Mouse (Mus musculus): ENCODE data around the gene Galntl6.
"Not testable (repeated sequence)": the region's sequence is repeated elsewhere in the genome, so short reads cannot be mapped to it uniquely, and the experiment has no call there.

The Galntl6 gene

DNA sequence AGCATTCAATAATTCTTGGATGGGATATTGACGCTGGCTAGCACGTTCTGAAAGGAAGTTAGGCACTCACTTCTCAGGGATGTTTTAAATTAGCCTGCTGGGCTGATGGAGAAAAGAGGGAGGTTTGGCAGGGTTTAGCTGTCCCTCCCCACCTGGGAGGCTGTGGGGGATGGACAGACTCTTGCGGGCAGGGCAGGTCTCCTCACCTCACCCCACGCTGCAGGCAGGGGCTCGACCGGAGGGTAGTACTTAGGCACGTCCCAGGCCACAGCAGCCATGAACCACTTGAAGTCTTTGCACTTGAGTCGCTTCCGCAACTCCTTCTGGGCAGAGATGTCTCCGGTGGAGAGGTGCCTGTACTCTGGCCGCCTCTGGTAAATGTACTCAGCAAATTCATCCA is 1075.5 kb downstream of the Galntl6 start:
- no peak for DNase-seq

DNA sequence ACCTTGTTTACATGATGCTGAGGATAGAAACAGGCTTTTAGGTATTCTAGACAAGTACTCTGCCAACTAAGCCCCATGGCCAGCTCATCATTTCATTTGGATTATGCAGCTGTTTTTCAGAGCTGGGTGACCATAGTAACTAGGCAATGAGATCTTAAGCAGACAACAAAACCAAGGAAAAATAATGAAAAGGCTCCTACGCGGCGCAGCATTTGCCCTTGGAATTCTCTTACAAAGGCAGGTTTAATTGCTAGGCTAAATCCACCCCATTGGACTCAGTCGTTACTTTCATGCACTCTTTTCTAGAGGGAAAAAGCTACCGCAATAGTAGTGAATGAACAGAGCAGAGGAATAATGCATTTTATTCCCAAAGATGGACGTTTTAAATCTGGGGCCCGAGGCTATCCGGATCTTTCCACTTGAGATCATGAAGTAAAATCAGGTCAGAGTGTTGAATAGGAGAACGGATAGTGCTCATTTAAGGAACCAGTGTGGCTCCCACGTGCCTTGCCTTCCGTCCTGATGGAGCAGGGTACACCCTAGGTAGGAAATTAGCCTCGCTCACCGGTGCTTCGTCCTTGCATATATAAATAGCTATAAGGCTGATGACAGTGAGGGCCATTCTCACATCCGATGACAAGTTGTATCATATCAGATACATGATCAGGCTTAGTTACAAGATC is 1076.1 kb downstream of the Galntl6 start:
- no peak for DNase-seq

DNA sequence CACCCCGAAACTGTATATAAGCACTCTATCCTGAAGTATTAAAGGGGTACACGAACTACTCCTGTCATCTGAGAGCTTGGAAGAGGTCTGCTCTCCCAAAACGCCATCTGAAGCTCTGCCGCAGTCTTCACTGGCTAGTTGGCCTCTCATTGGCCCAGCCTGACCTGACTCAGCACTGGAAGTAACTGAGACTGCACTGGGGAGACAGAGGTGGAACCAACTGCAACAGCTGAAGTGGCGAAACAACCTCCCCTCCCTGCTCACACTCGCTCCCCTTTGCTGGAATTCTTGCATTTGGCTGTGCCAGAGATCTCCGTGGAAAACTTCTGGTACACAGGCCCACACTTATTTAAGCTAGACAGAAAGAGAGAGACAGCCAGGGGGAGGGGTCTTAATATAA is 1089.3 kb downstream of the Galntl6 start:
- DNase-seq = no peak

DNA sequence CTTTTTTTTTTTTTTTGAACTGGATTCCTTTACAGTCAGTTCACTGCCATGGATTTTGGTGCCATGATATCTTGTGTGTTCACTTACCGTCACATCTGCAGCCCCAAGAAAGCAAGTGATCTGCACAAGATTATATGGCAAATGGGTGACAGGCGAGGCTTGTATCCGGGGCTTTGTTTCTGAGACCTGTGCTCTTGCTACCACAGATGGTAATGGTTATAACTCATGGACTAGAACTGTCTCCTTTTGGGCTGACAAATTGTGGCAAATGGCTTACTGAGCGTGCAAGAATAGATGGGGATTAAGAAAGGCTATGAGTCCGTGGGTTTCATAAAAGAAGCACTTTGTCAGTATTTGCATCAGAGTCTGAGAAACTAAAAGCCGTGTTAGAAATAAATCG is 1096.4 kb downstream of the Galntl6 start:
- no peak for DNase-seq

DNA sequence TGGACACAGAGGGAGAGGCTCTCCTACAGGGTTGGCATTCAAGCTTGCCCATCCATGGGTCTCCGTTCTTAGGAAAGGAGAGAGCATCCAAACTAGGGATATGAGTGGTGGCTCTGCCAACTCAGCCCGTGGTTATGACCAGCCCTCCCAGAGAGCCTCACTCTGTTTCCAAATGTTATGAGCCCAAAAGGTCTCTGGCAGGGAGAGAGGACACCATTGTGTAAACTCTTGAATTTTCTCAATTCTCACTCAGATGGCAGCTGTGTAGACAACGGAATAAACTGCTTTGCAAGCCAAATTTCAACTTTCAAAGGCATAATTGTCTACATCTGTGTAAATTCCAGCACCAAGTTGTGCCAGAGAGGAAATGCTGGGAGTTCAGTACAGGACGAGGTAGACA is 1105.4 kb downstream of the Galntl6 start:
- no peak for DNase-seq

DNA sequence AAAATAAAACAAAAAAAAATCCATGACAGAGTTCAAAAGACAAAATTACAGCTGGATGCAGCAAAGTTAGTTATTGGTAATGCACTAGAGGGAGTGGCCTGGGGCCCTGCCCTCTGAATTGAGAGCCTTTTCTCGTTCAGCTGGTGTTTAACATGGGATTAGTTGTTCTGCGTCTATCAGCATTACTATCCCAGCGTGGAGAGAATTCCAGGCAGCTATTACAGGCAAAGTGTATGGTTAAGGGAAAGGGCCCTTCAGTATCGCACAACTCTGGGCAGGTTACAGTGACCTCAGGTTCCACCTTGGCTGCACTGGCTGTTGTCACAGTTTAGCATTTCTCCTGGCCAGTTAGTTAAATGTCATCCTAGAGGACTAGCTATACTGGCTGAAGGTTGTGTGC is 1107.3 kb downstream of the Galntl6 start:
- DNase-seq = no peak

DNA sequence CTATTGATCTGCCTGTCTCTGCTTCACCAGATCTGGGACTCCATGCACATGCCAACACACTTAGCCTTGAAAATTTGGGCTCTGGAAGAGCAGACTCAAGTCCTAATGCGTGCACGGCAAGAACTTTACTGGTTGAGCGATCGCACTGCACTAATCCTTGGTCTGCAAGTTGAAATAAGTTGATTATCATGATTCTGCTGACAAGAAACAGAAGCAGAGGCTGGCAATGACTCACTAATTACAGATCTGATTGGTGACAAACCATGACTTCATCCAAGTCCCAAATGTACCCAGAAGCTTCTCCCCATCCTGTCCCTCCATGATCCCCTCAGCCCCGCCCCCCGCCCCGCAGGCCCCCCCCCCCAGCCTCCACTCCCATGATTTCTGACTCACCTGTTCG is 1108.6 kb downstream of the Galntl6 start:
- no peak for DNase-seq

DNA sequence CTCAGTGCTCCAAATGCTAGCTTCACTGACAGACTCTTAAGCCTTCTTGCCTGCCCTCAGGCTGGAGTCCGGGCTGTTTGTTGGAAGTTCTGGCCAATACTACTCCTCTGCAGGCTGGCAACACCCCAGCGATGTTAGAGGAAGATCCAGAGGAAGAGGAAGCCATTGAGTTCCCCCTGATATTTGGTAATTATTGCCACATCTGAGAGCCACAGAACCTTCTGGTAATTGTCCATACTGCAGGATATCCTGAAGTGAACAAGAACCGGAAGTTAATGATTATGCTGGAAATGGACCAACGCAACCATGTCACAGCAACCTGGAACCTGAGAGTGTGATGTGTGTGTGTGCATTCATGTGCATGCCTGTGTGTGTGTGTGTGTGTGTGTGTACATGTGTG is 1111.2 kb downstream of the Galntl6 start:
- DNase-seq = peak in 1 of 2 experiments; percentile 13

DNA sequence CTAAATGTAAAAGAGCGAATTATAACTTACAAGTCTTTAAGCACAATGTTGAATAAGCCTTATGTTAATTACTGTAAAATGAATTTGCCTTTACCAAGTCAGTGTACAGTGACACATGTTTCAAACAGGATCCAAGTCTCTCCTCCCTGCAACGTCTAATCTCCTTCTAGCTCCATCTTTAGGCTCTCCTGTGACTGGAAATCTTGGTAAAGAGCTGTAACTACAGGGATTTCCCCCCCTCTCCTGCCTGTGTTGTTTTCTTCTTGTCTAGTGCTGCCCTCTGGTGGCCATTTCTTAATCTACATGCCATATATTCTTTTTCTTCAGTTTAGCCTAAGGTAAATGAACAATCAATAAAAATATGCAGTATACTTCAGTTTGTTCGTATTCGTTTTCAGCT is 1112.1 kb downstream of the Galntl6 start:
- peak in 1 of 2 experiments; percentile 48 for DNase-seq

DNA sequence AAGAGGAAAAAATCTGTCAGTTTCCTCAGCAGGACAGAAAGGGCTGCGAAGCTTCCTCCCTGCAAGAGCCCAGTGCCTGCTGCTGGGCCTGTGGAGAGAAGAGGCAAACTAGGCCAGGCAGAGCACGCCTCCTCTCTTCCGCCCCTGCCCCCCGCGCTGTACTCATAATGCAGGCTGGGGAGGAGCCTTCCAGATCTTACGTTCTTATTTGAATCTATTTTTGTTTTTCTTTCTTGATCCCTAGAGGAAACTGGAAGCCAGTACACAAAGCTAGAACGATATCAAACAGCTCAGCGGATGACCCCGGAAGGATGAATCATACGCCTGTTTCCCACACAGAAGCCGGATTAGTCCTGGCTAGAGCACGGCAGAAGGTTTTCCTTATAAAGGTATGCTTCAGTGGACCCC is 1112.6 kb downstream of the Galntl6 start:
- peak; percentile 63 to 72 for DNase-seq

DNA sequence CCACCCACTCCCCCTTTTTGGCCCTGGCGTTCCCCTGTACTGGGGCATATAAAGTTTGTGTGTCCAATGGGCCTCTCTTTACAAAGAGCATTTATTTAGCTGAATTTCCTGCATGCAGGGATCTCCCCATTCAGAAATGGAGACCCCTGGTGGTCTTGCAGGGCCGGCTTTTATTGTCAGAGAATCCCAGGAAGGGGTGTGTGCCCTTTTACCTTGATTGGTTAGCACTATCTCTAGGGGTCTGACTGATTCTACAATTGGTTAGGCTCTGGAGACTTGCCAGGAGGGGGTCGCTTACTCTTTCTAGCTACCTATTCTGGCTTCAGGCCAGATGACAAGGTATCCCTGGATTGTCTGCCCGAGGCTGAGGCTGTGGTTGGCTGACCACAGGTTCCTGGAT is 1119.0 kb downstream of the Galntl6 start:
- peak; percentile 31 to 47 for DNase-seq

DNA sequence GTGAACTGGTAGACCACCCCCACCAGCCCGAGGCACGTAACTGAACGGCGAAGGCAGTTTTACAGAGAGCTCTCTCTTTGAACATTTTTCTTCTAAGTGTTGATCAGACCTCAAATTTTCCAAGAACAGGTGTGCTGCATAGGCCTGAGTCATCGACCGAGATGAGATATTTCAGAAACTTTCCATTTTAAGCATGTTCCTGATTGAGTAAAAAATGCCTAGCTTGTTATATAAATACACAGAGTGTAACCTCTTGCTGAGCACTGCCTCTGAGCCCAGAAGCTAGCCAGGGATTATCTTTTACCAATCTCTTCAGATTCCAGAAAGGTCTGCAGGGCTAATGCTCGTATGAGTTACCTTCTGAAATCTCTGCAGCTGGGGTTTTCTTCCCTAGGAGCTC is 1120.2 kb downstream of the Galntl6 start:
- peak in 1 of 2 experiments; percentile 9 for DNase-seq

DNA sequence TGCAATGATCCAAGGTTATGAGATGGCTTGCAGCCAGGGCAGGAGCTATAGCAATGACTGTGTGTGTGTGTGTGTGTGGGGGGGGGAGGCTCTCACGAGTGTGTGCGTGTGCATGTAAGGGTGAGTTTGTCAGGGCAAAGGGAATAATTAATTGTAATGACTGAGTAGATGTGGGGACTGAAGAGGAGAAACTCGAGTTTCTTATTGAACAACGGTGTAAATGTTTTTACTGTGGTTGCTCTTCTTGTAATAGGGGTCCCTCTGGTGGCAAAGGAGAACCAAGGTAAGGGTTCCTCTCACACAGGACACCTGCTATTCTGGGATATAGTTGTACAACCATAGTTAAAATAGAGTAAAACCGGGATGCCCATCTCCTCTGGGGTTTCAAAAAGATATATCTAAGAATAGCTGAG is 1121.1 kb downstream of the Galntl6 start:
- DNase-seq = no peak

DNA sequence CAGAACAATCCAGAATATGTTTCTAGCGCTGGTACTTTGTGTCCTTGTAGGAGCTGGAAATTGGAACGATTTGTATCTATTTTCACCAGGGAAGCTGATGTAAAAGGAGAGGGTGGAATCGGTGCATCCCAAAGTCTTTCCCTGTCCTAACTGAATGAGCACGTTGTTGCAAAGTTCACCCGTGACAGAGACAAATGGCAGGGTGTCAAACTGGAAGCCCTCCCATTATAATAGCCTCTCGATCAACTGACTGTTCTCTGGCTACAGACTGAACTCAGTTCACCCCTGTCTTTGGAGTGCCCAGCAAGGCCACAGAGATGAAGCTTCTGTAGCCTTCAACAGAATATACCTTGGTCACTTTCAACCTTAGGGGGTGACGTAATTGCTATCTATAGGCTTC is 1132.9 kb downstream of the Galntl6 start:
- DNase-seq = no peak

DNA sequence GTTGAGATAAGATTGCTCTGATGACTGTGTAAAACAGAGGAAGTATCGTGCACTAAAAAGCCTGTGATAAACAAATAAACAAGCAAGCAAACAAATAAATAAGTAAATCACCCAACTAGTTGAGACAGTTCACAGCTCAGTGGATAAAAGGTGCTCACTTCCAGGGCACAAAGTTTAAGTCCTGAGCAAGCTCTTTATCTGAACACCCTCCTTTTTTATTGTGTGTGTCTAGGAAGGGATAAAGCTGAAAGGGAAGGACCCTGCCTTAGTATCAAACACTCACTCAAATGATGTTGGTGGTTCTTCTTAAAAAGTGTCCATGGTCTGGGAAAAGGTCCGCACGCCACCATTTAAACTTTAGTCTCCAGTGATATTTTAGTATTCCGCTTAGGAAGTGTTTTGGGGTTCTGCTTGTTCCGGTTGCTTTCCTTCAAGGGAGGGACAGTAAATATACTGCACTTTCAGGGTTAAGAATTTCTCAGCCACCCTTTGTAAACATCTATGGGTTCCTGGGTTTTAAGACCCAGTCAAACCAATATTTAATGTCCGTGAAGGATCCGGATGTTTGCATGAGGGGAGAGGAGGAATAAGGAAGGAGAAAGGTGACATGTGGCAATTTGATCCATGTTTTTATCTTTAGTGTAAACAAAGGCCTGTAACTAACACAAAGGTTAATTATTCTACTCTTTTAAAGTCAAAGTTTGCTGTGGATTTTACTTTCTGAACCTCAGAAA is 1134.3 kb downstream of the Galntl6 start:
- DNase-seq = no peak

DNA sequence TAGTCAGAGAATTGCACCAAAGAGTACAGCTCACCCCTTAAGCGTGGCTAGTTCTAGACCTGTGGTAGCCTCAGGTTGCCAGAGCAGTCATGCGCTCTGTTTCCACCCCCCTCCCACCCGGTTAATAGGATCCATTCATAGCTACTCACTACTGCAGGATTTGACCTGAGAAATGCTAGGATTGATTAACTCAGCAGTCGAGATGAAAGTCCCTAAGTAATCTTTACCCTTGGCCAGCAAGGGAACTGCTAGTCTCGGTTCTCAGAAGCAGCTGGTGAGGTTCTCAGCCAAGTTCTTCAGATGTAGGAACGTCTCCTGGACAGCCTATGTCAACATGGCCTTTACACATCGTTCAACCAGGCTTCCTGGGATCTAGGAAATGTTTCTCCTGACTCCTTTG is 1135.7 kb downstream of the Galntl6 start:
- DNase-seq = no peak

DNA sequence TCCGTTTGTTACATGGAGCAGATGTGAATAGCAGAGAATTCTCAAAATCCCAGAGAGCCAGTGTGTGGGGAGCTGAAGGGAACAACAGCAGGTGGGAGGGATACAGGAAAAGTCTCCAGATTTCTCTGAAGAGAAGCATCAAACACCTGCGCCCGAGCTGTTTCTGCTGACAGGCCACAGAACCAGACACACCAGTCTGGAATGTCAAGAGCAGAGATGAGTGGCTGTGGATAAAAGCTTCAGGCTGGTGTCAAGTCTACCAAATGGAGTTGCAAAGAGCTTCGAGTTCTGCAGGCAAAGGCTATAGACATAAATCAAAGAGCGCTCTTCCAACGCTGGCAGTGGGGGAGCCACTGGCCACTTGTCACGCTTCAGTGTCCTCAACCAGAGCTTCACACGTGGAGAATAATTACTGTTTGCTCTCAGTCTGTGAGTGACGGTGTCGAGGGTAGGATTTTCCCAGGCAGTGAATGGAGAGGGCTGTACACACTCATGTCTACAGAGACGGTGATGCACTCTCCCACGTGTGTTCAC is 1139.6 kb downstream of the Galntl6 start:
- DNase-seq = no peak

DNA sequence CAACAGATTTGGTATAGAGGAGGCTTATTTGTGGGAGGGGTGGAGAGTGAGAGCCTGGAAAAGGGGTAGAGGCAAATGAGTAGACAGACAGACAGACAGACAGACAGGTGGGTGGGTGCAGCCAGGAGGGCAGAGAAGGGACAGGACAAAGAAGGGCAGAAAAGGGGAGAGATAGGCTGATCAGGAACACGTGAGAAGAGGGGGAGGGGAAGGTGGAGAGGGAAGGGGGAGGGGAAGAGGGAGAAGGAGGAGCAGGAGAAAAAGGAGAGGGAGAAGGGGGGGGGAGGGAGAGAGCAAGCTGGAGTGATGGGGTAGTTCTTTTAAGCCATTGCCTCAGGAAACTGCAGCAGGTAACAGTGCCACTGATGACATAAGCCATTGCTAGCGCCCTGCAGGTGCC is 1144.9 kb downstream of the Galntl6 start:
- no peak for DNase-seq

DNA sequence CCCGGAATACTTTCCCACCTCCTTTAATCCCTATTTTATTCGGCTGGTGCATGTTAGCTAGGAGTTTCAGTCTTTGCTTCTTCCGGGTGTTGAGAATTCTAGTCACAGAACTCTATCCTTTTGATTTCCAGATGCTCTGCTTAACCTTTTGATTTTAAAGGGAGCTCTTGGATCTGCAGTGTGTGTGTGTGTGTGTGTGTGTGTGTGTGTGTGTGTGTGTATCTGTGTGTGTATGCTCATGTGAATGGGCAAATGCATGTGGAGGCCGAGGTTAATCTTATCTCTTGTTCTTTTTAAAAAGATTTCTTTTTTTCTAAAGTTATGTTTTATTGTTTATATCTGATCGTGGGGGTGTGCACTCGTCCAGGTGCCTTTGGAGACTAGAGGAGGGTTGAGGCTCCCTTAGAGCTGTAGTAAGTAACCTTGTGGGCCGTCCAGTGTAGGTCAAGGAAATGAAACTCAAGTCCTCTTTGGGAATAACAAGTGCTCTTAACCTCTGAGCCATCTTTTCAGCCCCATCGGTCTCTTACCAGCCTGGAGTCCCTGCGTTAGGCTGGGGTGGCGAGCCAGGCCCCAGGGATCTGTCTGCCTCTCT is 1145.9 kb downstream of the Galntl6 start:
- DNase-seq = no peak

DNA sequence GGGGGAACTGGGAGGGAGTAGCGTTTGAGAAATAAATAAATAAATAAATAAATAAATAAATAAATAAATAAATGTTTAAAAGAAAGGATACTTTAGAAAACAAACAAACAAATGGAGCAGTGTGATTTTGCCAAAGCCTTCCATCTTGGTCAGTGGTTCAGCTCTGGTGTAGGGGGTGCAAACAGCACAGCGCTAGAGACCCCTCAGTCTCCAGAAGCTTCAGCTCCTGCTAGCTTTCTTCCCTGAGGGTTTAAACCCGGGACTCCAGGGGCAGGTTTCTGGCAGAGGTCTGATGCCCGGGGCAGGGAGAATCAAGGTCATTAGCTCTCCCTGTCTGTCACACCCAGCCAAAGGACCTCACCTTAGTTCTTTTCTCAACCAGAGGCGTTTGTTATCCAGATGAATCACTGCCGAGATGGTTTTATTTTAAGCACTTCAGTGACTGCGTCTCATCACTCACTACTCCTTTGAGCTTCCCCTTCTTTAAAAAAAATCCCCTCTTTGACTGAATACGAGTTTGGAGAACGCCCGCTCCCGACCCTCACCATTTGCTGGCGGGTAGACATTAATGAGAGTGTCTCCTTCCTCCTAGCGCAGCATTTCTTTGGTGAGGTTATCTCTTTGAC is 1146.6 kb downstream of the Galntl6 start:
- DNase-seq = no peak

DNA sequence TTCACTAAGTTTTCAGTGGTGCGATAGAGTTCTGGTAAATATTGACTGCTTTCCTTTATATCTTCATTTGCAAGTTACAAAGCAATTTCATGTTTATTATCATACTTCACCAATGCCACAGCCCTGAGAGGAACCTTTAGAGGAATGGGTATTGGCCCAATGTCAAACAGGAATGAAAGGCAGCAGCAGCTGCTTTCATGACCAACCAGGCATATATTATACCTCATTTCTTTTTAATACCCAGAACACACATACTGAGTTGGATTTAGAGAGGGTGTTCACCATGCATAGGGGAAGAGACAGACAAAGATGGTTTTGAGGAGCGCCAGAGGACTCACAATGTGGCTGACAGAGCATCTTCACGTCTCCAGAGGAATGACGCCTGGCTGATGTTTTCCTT is 1147.2 kb downstream of the Galntl6 start:
- DNase-seq = no peak

DNA sequence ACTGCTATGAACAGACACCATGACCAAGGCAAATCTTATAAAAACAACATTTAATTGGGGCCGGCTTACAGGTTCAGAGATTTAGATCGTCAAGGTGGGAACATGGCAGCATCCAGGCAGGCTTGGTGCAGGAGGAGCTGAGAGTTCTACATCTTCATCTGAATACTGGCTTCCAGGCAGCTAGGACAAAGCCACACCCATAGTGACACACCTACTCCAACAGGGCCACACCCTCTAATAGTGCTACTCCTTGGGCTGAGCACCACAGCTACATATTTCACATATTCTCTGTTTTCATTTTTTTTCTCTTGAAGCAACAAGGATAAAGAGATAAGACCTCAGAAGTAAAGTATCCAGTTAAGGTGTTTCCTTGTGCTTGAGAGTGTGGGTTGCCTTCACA is 1149.8 kb downstream of the Galntl6 start:
- DNase-seq = not testable (repeated sequence)

DNA sequence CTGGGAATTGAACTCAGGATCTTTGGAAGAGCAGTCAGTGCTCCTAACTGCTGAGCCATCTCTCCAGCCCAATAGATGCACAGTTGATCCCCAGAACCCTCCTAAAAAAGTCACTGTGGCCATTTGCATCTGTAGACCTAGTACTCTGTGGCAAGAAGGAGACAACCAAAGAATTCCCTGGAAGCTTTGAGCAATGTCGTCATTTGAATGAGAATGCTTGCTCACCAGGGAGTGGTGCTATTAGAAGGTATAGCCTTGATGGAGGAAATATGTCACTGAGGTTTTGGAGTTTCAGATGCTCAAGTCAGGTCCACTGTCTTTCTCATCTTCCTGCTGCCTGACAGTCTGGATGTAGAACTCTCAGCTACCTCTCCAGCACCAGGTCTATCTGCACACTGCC is 1151.5 kb downstream of the Galntl6 start:
- no peak for DNase-seq

DNA sequence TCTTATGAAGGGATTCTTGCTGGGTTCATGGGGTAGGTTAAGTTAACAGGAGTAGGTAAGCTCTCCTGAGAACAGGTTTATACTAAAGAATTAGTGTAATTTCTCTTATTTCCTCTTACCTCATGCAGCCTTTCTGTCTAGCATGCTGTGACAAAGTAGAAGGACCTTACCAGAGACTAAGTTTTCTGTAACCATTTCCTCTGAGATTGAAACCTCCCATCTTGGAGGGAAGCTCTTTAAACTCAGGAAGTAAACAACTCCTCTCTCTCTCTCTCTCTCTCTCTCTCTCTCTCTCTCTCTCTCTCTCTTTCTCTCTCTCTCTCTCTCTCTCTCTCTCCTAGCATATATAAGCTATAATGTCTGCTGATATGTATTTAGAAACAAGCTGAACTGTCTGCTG is 1153.6 kb downstream of the Galntl6 start:
- DNase-seq = no peak

Data from thymus, postnatal 36 days (tissue).